Mouse (Mus musculus): ENCODE data around the gene Rad9a. TPM values are rescaled to one million over a fixed set of nuclear protein-coding genes. Genes with fewer than 3 reads are reported as not detected.

Rad9a gene
- polyA plus RNA-seq, 1 experiment from 2014 or later, result 33.2 TPM

DNA sequence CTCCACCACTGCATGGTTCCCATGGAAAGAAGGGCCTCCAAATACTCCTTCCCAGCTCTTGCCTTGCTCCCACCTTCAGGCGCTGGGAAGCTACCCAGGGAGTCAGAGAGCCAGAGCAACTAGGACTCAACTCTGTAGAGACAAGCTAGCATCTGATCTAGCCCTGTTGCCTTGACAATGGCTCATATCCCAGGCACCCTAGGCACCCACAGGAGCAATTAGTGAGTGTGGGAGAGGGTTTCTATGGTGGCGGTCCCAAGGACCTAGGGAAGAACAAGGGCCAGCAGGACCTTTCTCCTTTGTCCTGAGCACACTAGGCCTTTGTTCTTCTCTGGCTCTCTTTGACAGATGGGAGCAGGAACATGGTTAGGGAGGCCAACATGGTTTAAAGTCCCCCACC lies 17.8 kb downstream of the Rad9a start:
- Histone ChIP-seq H3K36me3 (ENCODE audit: control insufficient read depth, insufficient read depth, low read length) (no peaks in the 10 kb centered on the region), H3K9ac (ENCODE audit: low read length) (no peak overlapping the region), H3K27ac (ENCODE audit: low read depth) (no peak overlapping the region), H3K27me3 (replicated peaks; ENCODE audit: control insufficient read depth, insufficient read depth, low read length) (no peaks in the 10 kb centered on the region), H3K4me3 (ENCODE audit: low read depth, low read length) (no peak overlapping the region), H3K4me1 (replicated peaks; ENCODE audit: control insufficient read depth, insufficient read depth, low read length) (peaks cover 22% of the 10 kb centered on the region), H3K4me2 (ENCODE audit: low read length) (no peak overlapping the region), H3K9me3 (ENCODE audit: control insufficient read depth, low read length) (no peaks in the 10 kb centered on the region)
- WGBS, result 85% methylated on average over 2 of the region's 2 CpGs
- DNase-seq (ENCODE audit: low spot score) (no peak), ATAC-seq (replicated peaks; ENCODE audit: low FRiP score, low TSS enrichment, low read depth) (no peak)

DNA sequence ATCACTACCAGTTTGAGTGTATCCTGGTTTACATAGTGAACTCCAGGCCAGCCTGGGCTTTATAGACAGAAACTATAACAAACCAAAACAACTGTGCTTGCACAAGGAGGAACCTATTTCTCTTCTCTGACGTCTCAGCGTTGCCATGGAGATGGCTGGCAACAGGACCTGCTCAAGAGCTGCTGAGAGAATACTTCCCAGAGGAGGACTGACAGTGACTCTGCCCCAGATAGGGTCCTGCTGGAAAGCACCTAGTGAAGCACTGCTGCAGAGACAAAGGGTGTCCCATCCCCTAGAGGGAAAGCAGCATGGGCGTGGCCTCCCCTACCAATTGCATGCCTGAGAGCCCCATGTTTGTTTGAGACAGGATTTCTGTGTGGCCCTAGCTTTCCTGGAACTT lies 19.6 kb downstream of the Rad9a start:
- Histone ChIP-seq H3K27me3 (replicated peaks; ENCODE audit: control insufficient read depth, insufficient read depth, low read length) (no peaks in the 10 kb centered on the region), H3K27ac (ENCODE audit: low read depth) (no peak overlapping the region), H3K4me1 (replicated peaks; ENCODE audit: control insufficient read depth, insufficient read depth, low read length) (peaks cover 22% of the 10 kb centered on the region), H3K9me3 (ENCODE audit: control insufficient read depth, low read length) (no peaks in the 10 kb centered on the region), H3K4me2 (ENCODE audit: low read length) (no peak overlapping the region), H3K9ac (ENCODE audit: low read length) (no peak overlapping the region), H3K36me3 (ENCODE audit: control insufficient read depth, insufficient read depth, low read length) (no peaks in the 10 kb centered on the region), H3K4me3 (ENCODE audit: low read depth, low read length) (no peak overlapping the region)
- WGBS, result 22% methylated on average over 3 of the region's 3 CpGs
- DNase-seq (ENCODE audit: low spot score) (peak; percentile 65), ATAC-seq (replicated peaks; ENCODE audit: low FRiP score, low TSS enrichment, low read depth) (peak; percentile 47; the same call in 1 of the 2 replicates)

DNA sequence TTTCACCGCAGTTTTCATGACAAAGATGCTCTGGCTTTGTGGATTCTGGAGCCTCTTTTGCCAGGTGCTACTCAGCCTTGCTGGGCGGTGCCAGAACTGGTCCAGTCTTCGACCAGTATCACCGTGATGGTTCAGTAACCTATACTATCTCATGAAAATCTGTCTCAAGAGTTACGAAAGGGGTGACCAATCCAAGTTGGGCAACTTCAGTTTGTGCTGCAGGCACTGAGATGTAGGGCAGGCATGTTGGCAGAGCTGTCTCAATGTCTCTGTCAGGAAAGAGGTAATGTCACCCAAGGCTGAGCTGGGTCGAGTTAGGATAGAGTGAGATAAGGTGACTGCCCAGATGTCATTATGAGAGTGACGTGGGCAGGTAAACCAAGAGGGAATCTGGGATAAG lies 21.1 kb downstream of the Rad9a start:
- ATAC-seq (replicated peaks; ENCODE audit: low FRiP score, low TSS enrichment, low read depth) (no peak), DNase-seq (ENCODE audit: low spot score) (no peak)
- Histone ChIP-seq H3K27me3 (replicated peaks; ENCODE audit: control insufficient read depth, insufficient read depth, low read length) (no peaks in the 10 kb centered on the region), H3K36me3 (ENCODE audit: control insufficient read depth, insufficient read depth, low read length) (no peaks in the 10 kb centered on the region), H3K4me3 (ENCODE audit: low read depth, low read length) (no peak overlapping the region), H3K4me2 (ENCODE audit: low read length) (no peak overlapping the region), H3K9ac (ENCODE audit: low read length) (no peak overlapping the region), H3K27ac (ENCODE audit: low read depth) (no peak overlapping the region), H3K4me1 (replicated peaks; ENCODE audit: control insufficient read depth, insufficient read depth, low read length) (peaks cover 25% of the 10 kb centered on the region), H3K9me3 (ENCODE audit: control insufficient read depth, low read length) (no peaks in the 10 kb centered on the region)
- 89% methylated on average over 7 of the region's 7 CpGs for WGBS

DNA sequence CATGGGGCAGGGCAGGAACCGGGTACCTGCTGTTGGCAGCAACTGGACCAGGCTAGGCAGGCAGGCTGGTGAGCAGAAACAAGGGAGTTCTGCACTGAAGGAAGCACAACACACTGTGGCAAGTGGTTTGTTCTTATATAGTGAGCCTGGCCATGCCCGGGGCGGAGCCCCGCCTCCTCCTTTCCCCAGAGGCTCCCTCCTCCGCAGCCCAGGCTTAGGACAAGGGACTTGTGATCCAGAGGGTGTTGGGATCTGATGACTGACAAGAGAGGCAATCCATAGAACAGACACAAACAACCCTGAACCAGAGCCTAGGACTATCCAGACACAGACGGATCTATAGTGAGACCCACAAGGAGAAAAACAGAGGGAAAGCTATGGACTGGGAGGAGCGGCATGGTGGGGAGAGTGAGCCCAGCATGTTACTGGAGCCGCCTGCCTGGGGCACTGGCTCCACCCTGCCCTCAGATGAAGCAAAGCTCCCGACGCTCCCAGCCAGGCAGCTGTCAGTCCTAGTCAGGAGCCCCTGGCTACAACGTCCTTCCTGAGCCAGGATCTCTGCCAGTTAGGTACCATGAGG lies 26.0 kb downstream of the Rad9a start, which contains the start of gene Carns1:
Gene Carns1 (minus strand): TSS at position 112 of the 580 bp plus-strand sequence.
- peak; percentile 60 for DNase-seq (ENCODE audit: low spot score)
- ATAC-seq (replicated peaks; ENCODE audit: low FRiP score, low TSS enrichment, low read depth), result peak; percentile 45
- WGBS, result 3% methylated on average over 11 of the region's 11 CpGs
- no peaks in the 10 kb centered on the region for H3K27me3 ChIP-seq (replicated peaks; ENCODE audit: control insufficient read depth, insufficient read depth, low read length)
- H3K4me3 ChIP-seq (ENCODE audit: low read depth, low read length), result peak within 1 kb of the TSS; percentile 19; the same call in 1 of the 2 replicates
- peaks cover 10% of the 10 kb centered on the region for H3K4me1 ChIP-seq (replicated peaks; ENCODE audit: control insufficient read depth, insufficient read depth, low read length)
- peak within 1 kb of the TSS; percentile 53 for H3K4me2 ChIP-seq (ENCODE audit: low read length)
- H3K9me3 ChIP-seq (ENCODE audit: control insufficient read depth, low read length), result no peaks in the 10 kb centered on the region
- H3K9ac ChIP-seq (ENCODE audit: low read length), result peak within 1 kb of the TSS; percentile 40
- H3K27ac ChIP-seq (ENCODE audit: low read depth), result no peak within 1 kb of the TSS
- no peaks in the 10 kb centered on the region for H3K36me3 ChIP-seq (ENCODE audit: control insufficient read depth, insufficient read depth, low read length)

DNA sequence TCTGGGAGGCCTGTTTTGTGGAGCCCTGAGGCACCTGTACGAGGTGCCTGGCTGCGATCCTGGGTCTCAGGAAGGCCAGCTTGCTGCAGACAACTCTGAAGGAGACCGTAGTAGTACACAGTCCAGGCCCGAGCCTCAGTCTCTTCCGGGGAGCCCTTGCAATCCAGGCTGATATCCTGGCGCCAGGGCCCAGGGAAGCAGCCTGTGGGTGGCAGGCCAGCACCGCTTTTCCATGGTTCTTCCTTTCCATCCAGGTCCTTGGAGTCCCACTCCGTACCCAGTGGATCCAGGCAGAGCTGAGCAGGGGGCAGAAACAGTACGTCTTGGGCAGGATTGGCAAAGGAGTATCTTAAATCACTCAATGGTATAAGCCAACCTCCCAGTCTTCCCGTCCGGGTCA lies 28.5 kb downstream of the Rad9a start:
- 64% methylated on average over 11 of the region's 11 CpGs for WGBS
- Histone ChIP-seq H3K9me3 (ENCODE audit: control insufficient read depth, low read length) (no peaks in the 10 kb centered on the region), H3K36me3 (ENCODE audit: control insufficient read depth, insufficient read depth, low read length) (no peaks in the 10 kb centered on the region), H3K4me3 (ENCODE audit: low read depth, low read length) (no peak overlapping the region), H3K4me2 (ENCODE audit: low read length) (no peak overlapping the region), H3K27ac (ENCODE audit: low read depth) (no peak overlapping the region), H3K27me3 (replicated peaks; ENCODE audit: control insufficient read depth, insufficient read depth, low read length) (no peaks in the 10 kb centered on the region), H3K9ac (ENCODE audit: low read length) (no peak overlapping the region), H3K4me1 (replicated peaks; ENCODE audit: control insufficient read depth, insufficient read depth, low read length) (peaks cover 16% of the 10 kb centered on the region)
- DNase-seq (ENCODE audit: low spot score), result no peak
- no peak for ATAC-seq (replicated peaks; ENCODE audit: low FRiP score, low TSS enrichment, low read depth)

DNA sequence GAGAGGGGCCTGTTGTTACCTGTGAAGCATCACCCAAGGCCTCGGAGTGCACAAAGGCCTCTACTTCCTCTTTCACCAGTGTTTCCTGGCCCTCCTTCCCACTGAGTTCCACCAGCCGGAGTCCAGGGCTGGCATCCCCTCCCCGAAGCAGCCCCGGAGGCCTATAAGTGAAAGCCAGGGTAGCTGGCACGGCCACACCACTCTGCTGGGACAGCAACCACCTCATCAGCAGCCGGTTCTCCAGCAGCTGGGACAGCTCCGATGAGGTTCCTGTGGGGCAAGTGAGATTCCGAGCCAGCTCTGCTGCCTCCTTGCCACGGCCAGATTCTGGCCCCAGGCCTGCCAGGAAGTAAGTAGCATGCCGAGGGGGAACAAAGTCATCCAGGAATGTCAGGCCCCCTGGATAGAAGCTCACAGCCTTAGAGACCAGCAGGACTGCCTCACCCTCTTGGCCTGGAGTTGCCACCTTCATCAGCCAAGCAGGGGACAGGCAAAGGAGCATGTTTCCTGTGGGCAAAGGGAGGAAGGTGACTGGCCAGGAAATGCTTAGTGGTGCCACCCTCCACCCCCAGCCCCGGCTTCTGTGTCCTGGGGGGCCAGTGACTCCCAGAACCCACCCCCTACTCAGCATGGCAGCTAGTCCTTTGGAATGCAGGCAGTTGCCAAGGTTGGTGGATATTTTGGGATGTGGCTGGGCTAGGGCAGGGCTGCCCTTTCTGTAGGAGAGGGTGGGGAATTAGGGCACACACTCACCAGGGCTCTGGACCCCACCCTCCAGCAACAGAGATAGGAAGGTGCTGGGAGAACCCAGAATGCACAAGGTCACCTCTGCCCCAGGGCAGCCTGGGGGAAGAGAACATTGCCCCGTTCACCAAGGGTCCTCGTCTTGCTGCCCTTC lies 29.8 kb downstream of the Rad9a start:
- Histone ChIP-seq H3K4me1 (replicated peaks; ENCODE audit: control insufficient read depth, insufficient read depth, low read length) (peaks cover 16% of the 10 kb centered on the region), H3K4me3 (ENCODE audit: low read depth, low read length) (no peak overlapping the region), H3K9ac (ENCODE audit: low read length) (no peak overlapping the region), H3K27ac (ENCODE audit: low read depth) (no peak overlapping the region), H3K4me2 (ENCODE audit: low read length) (no peak overlapping the region), H3K36me3 (ENCODE audit: control insufficient read depth, insufficient read depth, low read length) (no peaks in the 10 kb centered on the region), H3K9me3 (ENCODE audit: control insufficient read depth, low read length) (no peaks in the 10 kb centered on the region), H3K27me3 (replicated peaks; ENCODE audit: control insufficient read depth, insufficient read depth, low read length) (no peaks in the 10 kb centered on the region)
- no peak for DNase-seq (ENCODE audit: low spot score)
- ATAC-seq (replicated peaks; ENCODE audit: low FRiP score, low TSS enrichment, low read depth), result no peak
- whole genome bisulfite sequencing, result 66% methylated on average over 13 of the region's 13 CpGs

DNA sequence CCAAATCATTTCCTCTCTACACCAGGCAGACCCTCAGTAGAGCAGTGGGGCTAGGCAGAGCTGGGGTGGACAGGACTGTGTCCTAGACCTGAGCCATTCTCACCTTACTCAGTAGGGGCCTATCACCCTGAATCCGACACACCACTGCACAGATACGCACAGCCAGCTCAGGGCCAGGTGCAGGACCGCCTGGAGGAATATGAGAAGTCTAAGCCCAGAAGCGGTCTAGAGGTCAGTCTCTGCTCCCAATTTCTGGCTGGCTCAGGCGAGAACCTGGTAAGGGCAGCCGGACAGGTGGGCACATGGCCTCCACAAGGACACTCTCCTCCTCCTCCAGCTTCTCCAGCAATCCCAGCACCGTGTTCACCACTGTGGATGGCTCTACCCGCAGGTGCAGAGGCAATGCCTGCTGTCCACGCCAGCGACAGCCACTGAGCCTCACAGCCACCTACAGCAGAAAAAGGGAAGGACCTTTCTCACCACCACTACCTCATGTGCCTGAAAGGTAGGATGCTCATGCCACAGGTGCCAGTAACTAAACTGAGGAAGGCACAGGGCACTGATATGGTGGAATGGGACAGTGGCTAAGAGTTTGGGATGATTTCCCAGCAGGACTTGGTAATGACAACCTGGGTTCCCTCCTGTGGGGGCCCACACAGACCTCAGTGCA lies 30.6 kb downstream of the Rad9a start:
- WGBS, result 89% methylated on average over 10 of the region's 10 CpGs
- Histone ChIP-seq H3K4me3 (ENCODE audit: low read depth, low read length) (no peak overlapping the region), H3K36me3 (ENCODE audit: control insufficient read depth, insufficient read depth, low read length) (no peaks in the 10 kb centered on the region), H3K9me3 (ENCODE audit: control insufficient read depth, low read length) (no peaks in the 10 kb centered on the region), H3K4me2 (ENCODE audit: low read length) (no peak overlapping the region), H3K27ac (ENCODE audit: low read depth) (no peak overlapping the region), H3K27me3 (replicated peaks; ENCODE audit: control insufficient read depth, insufficient read depth, low read length) (no peaks in the 10 kb centered on the region), H3K4me1 (replicated peaks; ENCODE audit: control insufficient read depth, insufficient read depth, low read length) (peaks cover 13% of the 10 kb centered on the region), H3K9ac (ENCODE audit: low read length) (no peak overlapping the region)
- ATAC-seq (replicated peaks; ENCODE audit: low FRiP score, low TSS enrichment, low read depth) (no peak), DNase-seq (ENCODE audit: low spot score) (no peak)

DNA sequence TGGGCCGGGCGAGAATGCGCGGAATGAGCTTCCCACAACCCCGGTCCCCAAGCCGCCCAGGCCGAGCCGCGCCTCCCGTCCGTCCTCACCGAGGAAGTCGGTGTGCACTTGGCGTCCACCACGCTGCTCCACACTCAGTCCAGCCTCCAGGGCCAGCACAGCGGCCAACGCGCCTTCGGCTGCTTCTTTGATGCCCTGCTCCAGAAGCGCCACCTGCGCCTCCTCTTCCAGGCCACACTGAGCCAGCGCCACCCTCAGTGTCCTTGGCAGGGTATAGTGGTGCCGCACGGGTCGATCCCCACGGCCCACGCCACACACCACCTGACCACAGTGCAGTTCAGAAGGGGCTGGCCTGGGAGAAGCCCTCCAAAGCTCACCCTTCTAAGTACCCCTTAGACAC lies 31.7 kb downstream of the Rad9a start:
- Histone ChIP-seq H3K4me1 (replicated peaks; ENCODE audit: control insufficient read depth, insufficient read depth, low read length) (peaks cover 6% of the 10 kb centered on the region; the same call in 1 of the 2 replicates), H3K4me2 (ENCODE audit: low read length) (peak overlapping the region; percentile 69), H3K9me3 (ENCODE audit: control insufficient read depth, low read length) (no peaks in the 10 kb centered on the region), H3K4me3 (ENCODE audit: low read depth, low read length) (peak overlapping the region; percentile 33), H3K36me3 (ENCODE audit: control insufficient read depth, insufficient read depth, low read length) (no peaks in the 10 kb centered on the region), H3K27ac (ENCODE audit: low read depth) (peak overlapping the region; percentile 81), H3K9ac (ENCODE audit: low read length) (peak overlapping the region; percentile 60), H3K27me3 (replicated peaks; ENCODE audit: control insufficient read depth, insufficient read depth, low read length) (no peaks in the 10 kb centered on the region)
- no peak for DNase-seq (ENCODE audit: low spot score)
- peak; percentile 54 for ATAC-seq (replicated peaks; ENCODE audit: low FRiP score, low TSS enrichment, low read depth)
- 6% methylated on average over 27 of the region's 27 CpGs for WGBS
